Mouse (Mus musculus): ENCODE results near the gene Ogfr. TPM values are rescaled to one million over a fixed set of nuclear protein-coding genes. Genes with fewer than 3 reads are reported as not detected.
A peak's percentile ranks its signal among the peaks of the same experiment; 100 is the strongest.

Ogfr gene
- polyA plus RNA-seq, 1 experiment from 2014 or later, result 52.1 TPM

DNA sequence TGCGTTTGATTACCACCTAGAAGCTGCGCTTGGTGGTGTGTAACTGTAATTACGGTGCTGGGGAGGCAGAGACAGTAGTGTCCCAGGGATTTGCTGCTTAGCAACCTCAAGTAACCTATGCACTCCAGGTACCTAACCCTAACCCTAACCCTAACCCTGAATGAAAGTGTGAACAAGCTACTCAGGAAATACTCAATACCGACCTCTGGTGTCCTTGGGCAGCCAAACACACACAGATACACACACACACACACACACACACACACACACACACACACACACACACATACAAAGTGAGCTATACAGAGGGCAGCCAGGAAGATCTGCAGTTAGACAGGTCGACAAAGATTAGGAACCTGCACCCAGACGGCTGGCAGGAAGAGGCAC lies 316 bp upstream of the Ogfr start:
- Histone ChIP-seq H3K27ac (peak overlapping the region; percentile 89), H3K4me3 (replicated peaks; ENCODE audit: low read depth, low read length) (peak overlapping the region; percentile 68), H3K4me2 (ENCODE audit: low read length) (peak overlapping the region; percentile 68), H3K9ac (ENCODE audit: low read depth, low read length) (peak overlapping the region; percentile 81), H3K36me3 (ENCODE audit: insufficient read depth, low read length) (peaks cover 33% of the 10 kb centered on the region), H3K9me3 (replicated peaks; ENCODE audit: low read length) (no peaks in the 10 kb centered on the region), H3K4me1 (replicated peaks; ENCODE audit: insufficient read depth, low read length) (0 out of 2 replicates have a peak, but pooled peaks cover 8% of the 10 kb centered on the region), H3K27me3 (ENCODE audit: insufficient read depth, low read length) (no peaks in the 10 kb centered on the region)
- DNase-seq (ENCODE audit: low spot score), result no peak
- ATAC-seq (replicated peaks; ENCODE audit: low FRiP score, low read depth), result no peak; the same call in 1 of the 2 replicates
- WGBS, result 54% methylated on average over 6 of the region's 6 CpGs
- peak; percentile 19; the same call in 1 of the 2 replicates for TF ChIP-seq CTCF (IDR thresholded peaks at IDR 0.05; ENCODE audit: low read depth)

DNA sequence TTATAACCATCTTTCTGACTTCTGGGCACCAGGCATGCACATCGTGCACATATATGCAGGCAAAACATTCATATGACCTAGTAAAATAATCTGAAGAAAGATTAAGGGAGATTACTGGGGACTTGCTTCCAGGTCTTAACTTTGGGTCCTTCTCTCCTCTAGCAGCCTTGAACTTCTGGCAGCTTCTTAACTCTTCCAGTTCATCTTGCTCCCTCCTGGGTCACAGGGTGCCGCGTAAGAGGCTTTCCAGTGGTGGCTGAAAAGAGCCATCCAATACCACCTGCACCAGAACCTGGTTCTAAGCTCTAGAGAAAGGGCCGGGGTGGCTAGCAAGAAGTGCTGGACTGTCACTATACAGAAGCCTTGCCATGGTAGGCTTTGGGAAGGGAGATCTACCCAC lies 8.4 kb downstream of the Ogfr start, which contains the start of gene Col9a3:
Col9a3 (plus strand) TSS at position 301 of the 400 bp plus-strand sequence.
- TF ChIP-seq CTCF (IDR thresholded peaks at IDR 0.05; ENCODE audit: low read depth), result no peak
- no peaks in the 10 kb centered on the region for H3K9me3 ChIP-seq (replicated peaks; ENCODE audit: low read length)
- H3K4me1 ChIP-seq (replicated peaks; ENCODE audit: insufficient read depth, low read length), result no peaks in the 10 kb centered on the region
- H3K9ac ChIP-seq (ENCODE audit: low read depth, low read length), result peak within 1 kb of the TSS; percentile 28; the same call in 1 of the 2 replicates
- H3K27ac ChIP-seq, result no peak within 1 kb of the TSS
- 44% methylated on average over 4 of the region's 4 CpGs for WGBS
- no peak for ATAC-seq (replicated peaks; ENCODE audit: low FRiP score, low read depth)
- H3K36me3 ChIP-seq (ENCODE audit: insufficient read depth, low read length), result peaks cover 25% of the 10 kb centered on the region
- DNase-seq (ENCODE audit: low spot score), result no peak
- H3K4me2 ChIP-seq (ENCODE audit: low read length), result peak within 1 kb of the TSS; percentile 43
- H3K27me3 ChIP-seq (ENCODE audit: insufficient read depth, low read length), result no peaks in the 10 kb centered on the region
- 0 out of 2 replicates have a peak within 1 kb of the TSS, but pooled peaks have one; percentile 4 for H3K4me3 ChIP-seq (replicated peaks; ENCODE audit: low read depth, low read length)

DNA sequence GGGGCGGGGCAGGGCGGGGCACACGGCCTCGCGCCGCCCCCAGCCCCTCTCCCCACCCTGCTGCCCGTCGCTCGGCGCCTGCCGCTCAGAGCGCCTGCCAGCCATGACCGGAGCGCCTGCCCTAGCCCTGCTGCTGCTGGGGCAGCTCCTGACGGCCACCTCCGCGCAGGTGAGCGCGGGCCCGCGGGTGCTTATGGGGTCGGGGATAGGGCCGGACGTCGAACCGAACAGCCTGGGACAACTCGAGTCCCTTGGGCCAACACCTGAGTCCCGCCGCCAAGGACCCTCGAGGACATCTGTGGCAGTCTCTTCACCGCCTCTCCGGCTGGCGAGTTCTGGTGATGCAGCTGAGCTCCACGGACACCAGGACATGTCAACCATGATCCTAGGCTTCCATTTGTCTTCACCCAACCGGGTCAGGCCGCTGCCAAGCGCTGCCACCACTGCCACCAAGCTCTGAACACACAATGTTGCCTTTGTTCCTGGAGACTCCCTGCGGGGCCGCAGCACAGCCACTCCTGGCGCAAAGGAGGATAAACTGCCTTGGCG lies 9.2 kb downstream of the Ogfr start:
- DNase-seq (ENCODE audit: low spot score), result no peak
- WGBS, result 4% methylated on average over 40 of the region's 41 CpGs

GRCm38 (mm10) chr2:180600569-180601021 lies 11.6 kb downstream of the Ogfr start:
- Histone ChIP-seq H3K27ac (no peak overlapping the region), H3K27me3 (ENCODE audit: insufficient read depth, low read length) (no peaks in the 10 kb centered on the region), H3K4me2 (ENCODE audit: low read length) (no peak overlapping the region), H3K9me3 (replicated peaks; ENCODE audit: low read length) (no peaks in the 10 kb centered on the region), H3K4me1 (replicated peaks; ENCODE audit: insufficient read depth, low read length) (no peaks in the 10 kb centered on the region), H3K36me3 (ENCODE audit: insufficient read depth, low read length) (0 out of 2 replicates have a peak, but pooled peaks cover under 1% of the 10 kb centered on the region), H3K4me3 (replicated peaks; ENCODE audit: low read depth, low read length) (no peak overlapping the region), H3K9ac (ENCODE audit: low read depth, low read length) (no peak overlapping the region)
- no peak for TF ChIP-seq CTCF (IDR thresholded peaks at IDR 0.05; ENCODE audit: low read depth)
- 29% methylated on average over 9 of the region's 9 CpGs for WGBS
- ATAC-seq (replicated peaks; ENCODE audit: low FRiP score, low read depth) (no peak), DNase-seq (ENCODE audit: low spot score) (no peak)

More for the DNA sequence above, 9.2 kb downstream of the Ogfr start:
- TF ChIP-seq CTCF (IDR thresholded peaks at IDR 0.05; ENCODE audit: low read depth), result no peak
- Histone ChIP-seq H3K4me2 (ENCODE audit: low read length) (peak overlapping the region; percentile 43), H3K27ac (no peak overlapping the region), H3K36me3 (ENCODE audit: insufficient read depth, low read length) (peaks cover 18% of the 10 kb centered on the region), H3K9me3 (replicated peaks; ENCODE audit: low read length) (no peaks in the 10 kb centered on the region), H3K9ac (ENCODE audit: low read depth, low read length) (peak overlapping the region; percentile 28; the same call in 1 of the 2 replicates), H3K4me1 (replicated peaks; ENCODE audit: insufficient read depth, low read length) (no peaks in the 10 kb centered on the region), H3K4me3 (replicated peaks; ENCODE audit: low read depth, low read length) (0 out of 2 replicates have a peak overlapping the region, but pooled peaks have one; percentile 4), H3K27me3 (ENCODE audit: insufficient read depth, low read length) (no peaks in the 10 kb centered on the region)
- ATAC-seq (replicated peaks; ENCODE audit: low FRiP score, low read depth), result peak; percentile 55

GRCm38 (mm10) chr2:180604781-180605180 lies 15.7 kb downstream of the Ogfr start:
- WGBS, result 61% methylated on average over 6 of the region's 6 CpGs
- no peak overlapping the region for H3K4me3 ChIP-seq (replicated peaks; ENCODE audit: low read depth, low read length)
- H3K27me3 ChIP-seq (ENCODE audit: insufficient read depth, low read length), result no peaks in the 10 kb centered on the region
- H3K9me3 ChIP-seq (replicated peaks; ENCODE audit: low read length), result no peaks in the 10 kb centered on the region
- no peak overlapping the region for H3K27ac ChIP-seq
- no peak overlapping the region for H3K4me2 ChIP-seq (ENCODE audit: low read length)
- H3K36me3 ChIP-seq (ENCODE audit: insufficient read depth, low read length), result no peaks in the 10 kb centered on the region
- H3K4me1 ChIP-seq (replicated peaks; ENCODE audit: insufficient read depth, low read length), result no peaks in the 10 kb centered on the region
- DNase-seq (ENCODE audit: low spot score) (peak; percentile 6), ATAC-seq (replicated peaks; ENCODE audit: low FRiP score, low read depth) (no peak)
- TF ChIP-seq CTCF (IDR thresholded peaks at IDR 0.05; ENCODE audit: low read depth), result peak; percentile 29; the same call in 1 of the 2 replicates
- H3K9ac ChIP-seq (ENCODE audit: low read depth, low read length), result no peak overlapping the region

- ATAC-seq (replicated peaks; ENCODE audit: low FRiP score, low read depth) (no peak), DNase-seq (ENCODE audit: low spot score) (no peak)
- no peak for TF ChIP-seq CTCF (IDR thresholded peaks at IDR 0.05; ENCODE audit: low read depth)
- Histone ChIP-seq H3K9me3 (replicated peaks; ENCODE audit: low read length) (no peaks in the 10 kb centered on the region), H3K4me3 (replicated peaks; ENCODE audit: low read depth, low read length) (no peak overlapping the region), H3K27me3 (ENCODE audit: insufficient read depth, low read length) (no peaks in the 10 kb centered on the region), H3K27ac (no peak overlapping the region), H3K36me3 (ENCODE audit: insufficient read depth, low read length) (no peaks in the 10 kb centered on the region), H3K4me1 (replicated peaks; ENCODE audit: insufficient read depth, low read length) (no peaks in the 10 kb centered on the region), H3K4me2 (ENCODE audit: low read length) (no peak overlapping the region), H3K9ac (ENCODE audit: low read depth, low read length) (no peak overlapping the region)
- 79% methylated on average over 4 of the region's 4 CpGs for WGBS
These were observed 21.2 kb downstream of the Ogfr start for GRCm38 (mm10) chr2:180610283-180610682.
